Mouse (Mus musculus): ENCODE data around the gene Nkg7. TPM values are rescaled to one million over a fixed set of nuclear protein-coding genes. Genes with fewer than 3 reads are reported as not detected.

Nkg7 gene
- polyA plus RNA-seq, 1 experiment: not detected

- TF ChIP-seq POLR2A (IDR thresholded peaks at IDR 0.05; ENCODE audit: control insufficient read depth, low read depth, low read length) (no peak), CTCF (IDR thresholded peaks at IDR 0.05; ENCODE audit: control insufficient read depth, insufficient read depth, insufficient replicate concordance, low read depth, low read length) (no peak)
- Histone ChIP-seq H3K4me1 (ENCODE audit: control insufficient read depth, insufficient read depth, low read length) (peaks cover 11% of the 10 kb centered on the region), H3K27ac (ENCODE audit: control insufficient read depth, insufficient read depth, low read depth, low read length) (no peak overlapping the region), H3K27me3 (ENCODE audit: control insufficient read depth, insufficient read depth, low read length) (no peaks in the 10 kb centered on the region), H3K36me3 (ENCODE audit: control insufficient read depth, insufficient read depth, low read length) (no peaks in the 10 kb centered on the region), H3K4me3 (ENCODE audit: control insufficient read depth, low read depth, low read length) (no peak overlapping the region)
Observed at GRCm38 (mm10) chr7:43448246-43448645, 11.4 kb downstream of the Nkg7 start.

- H3K36me3 ChIP-seq (ENCODE audit: control insufficient read depth, insufficient read depth, low read length): no peaks in the 10 kb centered on the region
- no peak for TF ChIP-seq POLR2A (IDR thresholded peaks at IDR 0.05; ENCODE audit: control insufficient read depth, low read depth, low read length)
- no peak for TF ChIP-seq CTCF (IDR thresholded peaks at IDR 0.05; ENCODE audit: control insufficient read depth, insufficient read depth, insufficient replicate concordance, low read depth, low read length)
- H3K4me1 ChIP-seq (ENCODE audit: control insufficient read depth, insufficient read depth, low read length): peaks cover 2% of the 10 kb centered on the region; the same call in 1 of the 2 replicates
- H3K4me3 ChIP-seq (ENCODE audit: control insufficient read depth, low read depth, low read length): no peak overlapping the region
- no peaks in the 10 kb centered on the region for H3K27me3 ChIP-seq (ENCODE audit: control insufficient read depth, insufficient read depth, low read length)
- no peak overlapping the region for H3K27ac ChIP-seq (ENCODE audit: control insufficient read depth, insufficient read depth, low read depth, low read length)
Observed at GRCm38 (mm10) chr7:43449811-43450210, 12.9 kb downstream of the Nkg7 start.

- Histone ChIP-seq H3K4me3 (ENCODE audit: control insufficient read depth, low read depth, low read length) (no peak overlapping the region), H3K4me1 (ENCODE audit: control insufficient read depth, insufficient read depth, low read length) (no peaks in the 10 kb centered on the region), H3K36me3 (ENCODE audit: control insufficient read depth, insufficient read depth, low read length) (no peaks in the 10 kb centered on the region), H3K27ac (ENCODE audit: control insufficient read depth, insufficient read depth, low read depth, low read length) (no peak overlapping the region), H3K27me3 (ENCODE audit: control insufficient read depth, insufficient read depth, low read length) (no peaks in the 10 kb centered on the region)
- TF ChIP-seq POLR2A (IDR thresholded peaks at IDR 0.05; ENCODE audit: control insufficient read depth, low read depth, low read length) (no peak), CTCF (IDR thresholded peaks at IDR 0.05; ENCODE audit: control insufficient read depth, insufficient read depth, insufficient replicate concordance, low read depth, low read length) (no peak)
Observed at GRCm38 (mm10) chr7:43451726-43452125, 14.9 kb downstream of the Nkg7 start.

- Histone ChIP-seq H3K36me3 (ENCODE audit: control insufficient read depth, insufficient read depth, low read length) (no peaks in the 10 kb centered on the region), H3K4me3 (ENCODE audit: control insufficient read depth, low read depth, low read length) (no peak overlapping the region), H3K27me3 (ENCODE audit: control insufficient read depth, insufficient read depth, low read length) (no peaks in the 10 kb centered on the region), H3K27ac (ENCODE audit: control insufficient read depth, insufficient read depth, low read depth, low read length) (no peak overlapping the region), H3K4me1 (ENCODE audit: control insufficient read depth, insufficient read depth, low read length) (no peaks in the 10 kb centered on the region)
- TF ChIP-seq POLR2A (IDR thresholded peaks at IDR 0.05; ENCODE audit: control insufficient read depth, low read depth, low read length): no peak
- no peak for TF ChIP-seq CTCF (IDR thresholded peaks at IDR 0.05; ENCODE audit: control insufficient read depth, insufficient read depth, insufficient replicate concordance, low read depth, low read length)
Observed at GRCm38 (mm10) chr7:43452609-43453008, 15.7 kb downstream of the Nkg7 start.

GRCm38 (mm10) chr7:43453599-43454355 lies 16.9 kb downstream of the Nkg7 start:
- no peak overlapping the region for H3K4me3 ChIP-seq (ENCODE audit: control insufficient read depth, low read depth, low read length)
- TF ChIP-seq CTCF (IDR thresholded peaks at IDR 0.05; ENCODE audit: control insufficient read depth, insufficient read depth, insufficient replicate concordance, low read depth, low read length): no peak
- TF ChIP-seq POLR2A (IDR thresholded peaks at IDR 0.05; ENCODE audit: control insufficient read depth, low read depth, low read length): no peak
- H3K36me3 ChIP-seq (ENCODE audit: control insufficient read depth, insufficient read depth, low read length): no peaks in the 10 kb centered on the region
- no peak overlapping the region for H3K27ac ChIP-seq (ENCODE audit: control insufficient read depth, insufficient read depth, low read depth, low read length)
- H3K27me3 ChIP-seq (ENCODE audit: control insufficient read depth, insufficient read depth, low read length): no peaks in the 10 kb centered on the region
- no peaks in the 10 kb centered on the region for H3K4me1 ChIP-seq (ENCODE audit: control insufficient read depth, insufficient read depth, low read length)

- Histone ChIP-seq H3K4me3 (ENCODE audit: control insufficient read depth, low read depth, low read length) (no peak overlapping the region), H3K4me1 (ENCODE audit: control insufficient read depth, insufficient read depth, low read length) (no peaks in the 10 kb centered on the region), H3K27ac (ENCODE audit: control insufficient read depth, insufficient read depth, low read depth, low read length) (no peak overlapping the region), H3K36me3 (ENCODE audit: control insufficient read depth, insufficient read depth, low read length) (no peaks in the 10 kb centered on the region), H3K27me3 (ENCODE audit: control insufficient read depth, insufficient read depth, low read length) (no peaks in the 10 kb centered on the region)
- TF ChIP-seq CTCF (IDR thresholded peaks at IDR 0.05; ENCODE audit: control insufficient read depth, insufficient read depth, insufficient replicate concordance, low read depth, low read length) (no peak), POLR2A (IDR thresholded peaks at IDR 0.05; ENCODE audit: control insufficient read depth, low read depth, low read length) (no peak)
Observed at GRCm38 (mm10) chr7:43454371-43454770, 17.5 kb downstream of the Nkg7 start.

- TF ChIP-seq POLR2A (IDR thresholded peaks at IDR 0.05; ENCODE audit: control insufficient read depth, low read depth, low read length) (no peak), CTCF (IDR thresholded peaks at IDR 0.05; ENCODE audit: control insufficient read depth, insufficient read depth, insufficient replicate concordance, low read depth, low read length) (no peak)
- Histone ChIP-seq H3K4me3 (ENCODE audit: control insufficient read depth, low read depth, low read length) (no peak within 1 kb of the TSS), H3K36me3 (ENCODE audit: control insufficient read depth, insufficient read depth, low read length) (no peaks in the 10 kb centered on the region), H3K27me3 (ENCODE audit: control insufficient read depth, insufficient read depth, low read length) (no peaks in the 10 kb centered on the region), H3K4me1 (ENCODE audit: control insufficient read depth, insufficient read depth, low read length) (peaks cover 16% of the 10 kb centered on the region), H3K27ac (ENCODE audit: control insufficient read depth, insufficient read depth, low read depth, low read length) (no peak within 1 kb of the TSS)
Observed at GRCm38 (mm10) chr7:43462851-43463250, 26.0 kb downstream of the Nkg7 start, which contains the start of gene Vsig10l. Gene Vsig10l, plus strand, starts transcription at chr7:43463151.
